Mouse (Mus musculus) ES-E14 (cell line): ENCODE data around the gene Tspo2.

Experiments
- CHD2 ChIP-seq: IDR thresholded peaks from 2 replicates; pipeline ENCODE4 v1.6.1; 2014; ENCODE audit warnings: mild to moderate bottlenecking, low read depth, low read length, inconsistent platforms
- HCFC1 ChIP-seq: IDR thresholded peaks from 2 replicates; pipeline ENCODE4 v1.6.1; 2012; ENCODE audit warnings: low read length, inconsistent platforms, borderline replicate concordance; ENCODE audit not compliant: insufficient read depth
- MAFK ChIP-seq: IDR thresholded peaks from 2 replicates; pipeline ENCODE4 v1.6.1; 2014; ENCODE audit warnings: mild to moderate bottlenecking, low read depth, low read length, inconsistent platforms; ENCODE audit not compliant: insufficient read depth
- ZC3H11A ChIP-seq: IDR thresholded peaks from 2 replicates; pipeline ENCODE4 v1.6.1; 2012; ENCODE audit warnings: low read depth, mild to moderate bottlenecking, inconsistent platforms, low read length, borderline replicate concordance
- ZNF384 ChIP-seq: IDR thresholded peaks from 2 replicates; pipeline ENCODE4 v1.6.1; 2012; ENCODE audit warnings: low read depth, low read length, inconsistent platforms

DNA sequence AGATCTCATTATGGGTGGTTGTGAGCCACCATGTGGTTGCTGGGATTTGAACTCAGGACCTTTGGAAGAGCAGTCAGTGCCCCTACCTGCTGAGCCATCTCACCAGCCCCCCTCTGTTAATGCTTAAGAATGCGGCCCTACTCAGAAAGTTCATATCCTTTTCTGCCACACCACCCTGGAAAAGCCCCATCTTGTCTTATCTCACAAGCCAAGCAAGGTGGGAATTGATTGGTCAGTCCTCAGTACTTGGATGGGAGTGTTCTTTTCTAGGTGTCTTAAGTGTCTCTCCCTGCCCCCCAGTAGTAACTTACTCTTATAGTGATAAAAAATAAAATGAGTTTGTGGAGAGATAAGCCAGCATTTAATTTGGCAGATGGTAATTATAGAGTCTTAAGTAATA, 46.6 kb downstream of the Tspo2 start:
- TF ChIP-seq ZC3H11A, result no peak
- no peak for TF ChIP-seq CHD2
- no peak for TF ChIP-seq MAFK
- no peak for TF ChIP-seq ZNF384
- TF ChIP-seq HCFC1, result no peak
